9 mouse cellular contexts compared by ENCODE assay signal in genomic region chr10:42591993-42592686, GRCm38 (mm10). TPM values are rescaled to one million over a fixed set of nuclear protein-coding genes. Genes with fewer than 3 reads are reported as not detected.
DNase-seq lines count a peak whose midpoint lies in the region; ATAC-seq and TF ChIP-seq lines count a peak whose summit lies in the region.
"Had no signal": no experiment of that assay in that cellular context is flagged by ENCODE, and none has a peak within 500 bp of the region (broad histone marks: within the 10 kb centered on the region; RNA-seq: fewer than 3 reads in every experiment).

No protein-coding gene starts in this region.

- no peaks in the 10 kb centered on the region for H3K36me3 ChIP-seq in heart, postnatal 0 days (replicated peaks; ENCODE audit: control insufficient read depth, insufficient read depth, low read length)
- H3K36me3 ChIP-seq in heart, adult 2 months (ENCODE audit: control insufficient read depth, insufficient read depth, low read length): no peaks in the 10 kb centered on the region
- no peaks in the 10 kb centered on the region for H3K36me3 ChIP-seq in embryonic facial prominence, embryonic 10.5 days (replicated peaks)
- H3K36me3 ChIP-seq in intestine, embryonic 16.5 days (ENCODE audit: control insufficient read depth, insufficient read depth, low read length): no peaks in the 10 kb centered on the region
- no peaks in the 10 kb centered on the region for H3K36me3 ChIP-seq in neural tube, embryonic 11.5 days (ENCODE audit: control insufficient read depth, insufficient read depth, low read length)

- no peak overlapping the region for H3K27ac ChIP-seq in heart, postnatal 0 days (ENCODE audit: low read depth)
- H3K27ac ChIP-seq in heart, adult 2 months: no peak overlapping the region
- H3K27ac ChIP-seq in embryonic facial prominence, embryonic 10.5 days (replicated peaks): peak overlapping the region; percentile 63
- H3K27ac ChIP-seq in intestine, embryonic 16.5 days (ENCODE audit: low read length): no peak overlapping the region
- H3K27ac ChIP-seq in neural tube, embryonic 11.5 days (ENCODE audit: low read depth, low read length): no peak overlapping the region

- ATAC-seq in heart, postnatal 0 days (ENCODE audit: insufficient read depth, low read depth): no peak
- ATAC-seq in intestine, embryonic 16.5 days: no peak
- peak; percentile 45 for ATAC-seq in neural tube, embryonic 11.5 days (ENCODE audit: insufficient read depth, low FRiP score, low TSS enrichment)

- H3K4me2 ChIP-seq in heart, postnatal 0 days (ENCODE audit: low read depth, low read length): peak overlapping the region; percentile 53
- peak overlapping the region; percentile 48 for H3K4me2 ChIP-seq in intestine, embryonic 16.5 days (ENCODE audit: low read depth, low read length)
- H3K4me2 ChIP-seq in neural tube, embryonic 11.5 days (ENCODE audit: low read depth): peak overlapping the region; percentile 42

- no peaks in the 10 kb centered on the region for H3K79me2 ChIP-seq in heart, adult 2 months (replicated peaks; ENCODE audit: control insufficient read depth, insufficient read depth, low read length)

- H3K27me3 ChIP-seq in heart, postnatal 0 days (ENCODE audit: control insufficient read depth, insufficient read depth, low read length): peaks cover 94% of the 10 kb centered on the region
- H3K27me3 ChIP-seq in heart, adult 2 months (ENCODE audit: control insufficient read depth, insufficient read depth, low read length): peaks cover 32% of the 10 kb centered on the region
- peaks cover 100% of the 10 kb centered on the region for H3K27me3 ChIP-seq in embryonic facial prominence, embryonic 10.5 days (replicated peaks; ENCODE audit: low read depth, poor library complexity, severe bottlenecking)
- peaks cover 73% of the 10 kb centered on the region for H3K27me3 ChIP-seq in intestine, embryonic 16.5 days (replicated peaks; ENCODE audit: control insufficient read depth, insufficient read depth, low read length)
- peaks cover 90% of the 10 kb centered on the region for H3K27me3 ChIP-seq in neural tube, embryonic 11.5 days (ENCODE audit: control insufficient read depth, insufficient read depth, low read length)

- intact Hi-C loops in heart, adult 2 months (cut with DNase I): loop anchor here (2.0 kb wide), 1 partner anchor 41 kb away; no protein-coding TSS in a partner anchor

- TF ChIP-seq EP300 in heart, postnatal 0 days (IDR thresholded peaks at IDR 0.05; ENCODE audit: low read depth): no peak
- TF ChIP-seq EP300 in heart, adult 2 months (IDR thresholded peaks at IDR 0.05; ENCODE audit: insufficient read depth, low read depth, low read length): no peak

- no peaks in the 10 kb centered on the region for H3K9me3 ChIP-seq in heart, postnatal 0 days (replicated peaks; ENCODE audit: control insufficient read depth, low read length)
- H3K9me3 ChIP-seq in embryonic facial prominence, embryonic 10.5 days: no peaks in the 10 kb centered on the region
- no peaks in the 10 kb centered on the region for H3K9me3 ChIP-seq in intestine, embryonic 16.5 days (ENCODE audit: control insufficient read depth, low read length)
- H3K9me3 ChIP-seq in neural tube, embryonic 11.5 days (ENCODE audit: control insufficient read depth, low read length): no peaks in the 10 kb centered on the region

- peak overlapping the region; percentile 40 for H3K4me3 ChIP-seq in heart, postnatal 0 days (ENCODE audit: low read depth, low read length)
- no peak overlapping the region for H3K4me3 ChIP-seq in heart, adult 2 months
- H3K4me3 ChIP-seq in embryonic facial prominence, embryonic 10.5 days: peak overlapping the region; percentile 45
- H3K4me3 ChIP-seq in intestine, embryonic 16.5 days (ENCODE audit: low read length): peak overlapping the region; percentile 37
- peak overlapping the region; percentile 19 for H3K4me3 ChIP-seq in neural tube, embryonic 11.5 days (ENCODE audit: low read depth, low read length)

- no peak for TF ChIP-seq POLR2A in heart, adult 2 months (IDR thresholded peaks at IDR 0.05; ENCODE audit: insufficient read depth, low read depth, low read length)

- no peak for DNase-seq in heart, postnatal 0 days (ENCODE audit: low spot score)
- no peak for DNase-seq in heart, adult 2 months
- peak; percentile 52 for DNase-seq in embryonic facial prominence, embryonic 10.5 days (ENCODE audit: low spot score)
- DNase-seq in neural tube, embryonic 11.5 days (ENCODE audit: low spot score): peak; percentile 48
- DNase-seq in adrenal gland, adult (ENCODE audit: inconsistent age in 2 of 2, low spot score in 1 of 2): no peak
- DNase-seq in spleen, adult 12 weeks (ENCODE audit: low spot score): no peak
- no peak for DNase-seq in adrenal gland, adult 2 months

- 2% methylated on average over 25 of the region's 25 CpGs for WGBS in heart, postnatal 0 days
- 4% methylated on average over 25 of the region's 25 CpGs for WGBS in heart, adult 2 months
- WGBS in embryonic facial prominence, embryonic 10.5 days: under 1% methylated on average over 25 of the region's 25 CpGs
- under 1% methylated on average over 25 of the region's 25 CpGs for WGBS in intestine, embryonic 16.5 days
- 1% methylated on average over 25 of the region's 25 CpGs for WGBS in neural tube, embryonic 11.5 days

- H3K4me1 ChIP-seq in heart, postnatal 0 days (ENCODE audit: control insufficient read depth, insufficient read depth): no peaks in the 10 kb centered on the region; the same call in 1 of the 2 replicates
- no peaks in the 10 kb centered on the region for H3K4me1 ChIP-seq in heart, adult 2 months (ENCODE audit: control insufficient read depth, insufficient read depth, low read length)
- H3K4me1 ChIP-seq in embryonic facial prominence, embryonic 10.5 days: peaks cover 22% of the 10 kb centered on the region
- H3K4me1 ChIP-seq in intestine, embryonic 16.5 days (ENCODE audit: control insufficient read depth, insufficient read depth, low read length): peaks cover 6% of the 10 kb centered on the region
- H3K4me1 ChIP-seq in neural tube, embryonic 11.5 days (ENCODE audit: control insufficient read depth, insufficient read depth, low read length): peaks cover 14% of the 10 kb centered on the region; the same call in 1 of the 2 replicates

- H3K9ac ChIP-seq in heart, postnatal 0 days (replicated peaks; ENCODE audit: low read depth, low read length): no peak overlapping the region
- no peak overlapping the region for H3K9ac ChIP-seq in heart, adult 2 months (ENCODE audit: low read depth, low read length)
- no peak overlapping the region; the same call in 1 of the 2 replicates for H3K9ac ChIP-seq in intestine, embryonic 16.5 days (ENCODE audit: low read depth, low read length)
- no peak overlapping the region for H3K9ac ChIP-seq in neural tube, embryonic 11.5 days (ENCODE audit: low read length)

- TF ChIP-seq CTCF in heart, postnatal 0 days (IDR thresholded peaks at IDR 0.05; ENCODE audit: low read depth): no peak
- TF ChIP-seq CTCF in heart, adult 2 months (IDR thresholded peaks at IDR 0.05): no peak

RNA-seq across cellular contexts. Expression of gene Ostm1, which starts 8.5 kb away (rescaled TPM):
- total RNA-seq in heart, postnatal 0 days (2014; rRNA removed; ENCODE audit: low replicate concordance): 13.8 and 26.7 TPM in 2 replicates
- 17.7 and 20.2 TPM in 2 replicates for polyA plus RNA-seq in heart, postnatal 0 days (2015; fragmentation: Nextera tagmentation; extraction: Ambion mirVana)
- 10 to 100 TPM; 18.0 to 19.2 TPM for total RNA-seq in heart, adult 2 months (2021)
- 14.0 and 18.4 TPM in 2 replicates for polyA plus RNA-seq in heart, adult 2 months (2012; rRNA removed)
- 15.4 and 15.7 TPM in 2 replicates for polyA plus RNA-seq in embryonic facial prominence, embryonic 10.5 days (2016; fragmentation: Nextera tagmentation; extraction: Ambion mirVana)
- polyA plus RNA-seq in intestine, embryonic 16.5 days (2015; fragmentation: Nextera tagmentation; extraction: Ambion mirVana): 17.0 and 19.4 TPM in 2 replicates
- 16.8 and 19.5 TPM in 2 replicates for polyA plus RNA-seq in neural tube, embryonic 11.5 days (2014; fragmentation: Nextera tagmentation; extraction: Ambion mirVana)
- 10 to 100 TPM; 22.9 to 34.0 TPM for total RNA-seq in adrenal gland, adult 2 months (2021)
- polyA plus RNA-seq in adrenal gland, adult 2 months (2012; rRNA removed): 29.7 and 33.0 TPM in 2 replicates

RNA-seq across cellular contexts. Expression of gene Nr2e1, which starts 8.7 kb away (rescaled TPM):
- total RNA-seq in heart, postnatal 0 days (2014; rRNA removed; ENCODE audit: low replicate concordance): not detected in 2 replicates
- polyA plus RNA-seq in heart, postnatal 0 days (2015; fragmentation: Nextera tagmentation; extraction: Ambion mirVana): not detected in 2 replicates
- total RNA-seq in heart, adult 2 months (2021): not detected
- not detected in 2 replicates for polyA plus RNA-seq in heart, adult 2 months (2012; rRNA removed)
- 10.4 and 11.5 TPM in 2 replicates for polyA plus RNA-seq in embryonic facial prominence, embryonic 10.5 days (2016; fragmentation: Nextera tagmentation; extraction: Ambion mirVana)
- polyA plus RNA-seq in intestine, embryonic 16.5 days (2015; fragmentation: Nextera tagmentation; extraction: Ambion mirVana): not detected in 2 replicates
- not detected in 2 replicates for polyA plus RNA-seq in neural tube, embryonic 11.5 days (2014; fragmentation: Nextera tagmentation; extraction: Ambion mirVana)
- not detected for total RNA-seq in adrenal gland, adult 2 months (2021)
- not detected in 2 replicates for polyA plus RNA-seq in adrenal gland, adult 2 months (2012; rRNA removed)
- total RNA-seq: common myeloid progenitor, adult 5-6 weeks had no signal

Comparison
In these comparisons a context has a peak if more than half of its experiments do, and no peak if none do; other contexts are left out.
1. DNase-seq: peak in embryonic facial prominence, embryonic 10.5 days (single experiment) and neural tube, embryonic 11.5 days (single experiment); none in heart, postnatal 0 days (single experiment), heart, adult 2 months (0 of 2), adrenal gland, adult (0 of 2), spleen, adult 12 weeks (single experiment) and adrenal gland, adult 2 months (single experiment).
2. RNA of gene Nr2e1, which starts 8.7 kb away (polyA plus RNA-seq): 10.4 to 11.5 TPM in embryonic facial prominence, embryonic 10.5 days; not detected in neural tube, embryonic 11.5 days, not detected in heart, postnatal 0 days, not detected in heart, adult 2 months, not detected in intestine, embryonic 16.5 days and not detected in adrenal gland, adult 2 months; every median in the first group is over 10 times any median in the second.
3. Peak in every context shown above with its lines, with median percentiles within 50 percentile points of each other: H3K4me2 ChIP-seq.